Mouse (Mus musculus): Measurements from ENCODE around the gene Klk1b21. TPM values are rescaled to one million over a fixed set of nuclear protein-coding genes. Genes with fewer than 3 reads are reported as not detected.
"Not testable (repeated sequence)": the region's sequence is repeated elsewhere in the genome, so short reads cannot be mapped to it uniquely, and the experiment has no call there.

Gene Klk1b21
- not detected in 2 replicates for polyA plus RNA-seq (2014; fragmentation: Nextera tagmentation; extraction: Ambion mirVana)

DNA sequence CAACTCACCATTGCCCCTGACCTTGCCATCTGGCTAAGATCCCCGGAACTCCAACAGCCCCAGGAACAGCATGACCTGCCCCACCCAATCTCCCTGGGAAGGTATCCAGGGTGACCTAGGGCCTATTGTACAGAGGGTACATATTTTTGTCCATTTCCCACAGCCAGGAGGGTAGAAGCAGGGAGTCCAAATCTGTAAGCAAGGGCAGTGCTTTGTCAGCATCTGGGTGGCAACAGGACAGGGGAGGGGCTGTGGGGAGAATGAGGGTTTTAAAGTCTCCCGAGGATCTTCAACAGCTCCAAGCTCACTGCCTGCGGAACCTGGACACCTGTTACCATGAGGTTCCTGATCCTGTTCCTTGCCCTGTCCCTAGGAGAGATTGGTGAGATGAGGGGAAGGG is at the start of gene Klk1b21:
Klk1b21 (plus strand) TSS at position 301 of the 400 bp plus-strand sequence.
- not testable (repeated sequence) for H3K27me3 ChIP-seq (ENCODE audit: control insufficient read depth, insufficient read depth, low read length); H3K36me3 ChIP-seq (ENCODE audit: control insufficient read depth, insufficient read depth, low read length); H3K4me3 ChIP-seq (ENCODE audit: low read depth, low read length); H3K9ac ChIP-seq (ENCODE audit: low read depth, low read length); H3K9me3 ChIP-seq (replicated peaks; ENCODE audit: control insufficient read depth, low read length); H3K27ac ChIP-seq (ENCODE audit: low read depth, low read length); H3K4me2 ChIP-seq; ATAC-seq (replicated peaks; ENCODE audit: insufficient number of reproducible peaks, low FRiP score, low TSS enrichment); H3K4me1 ChIP-seq (ENCODE audit: control insufficient read depth, insufficient read depth, low read length)
- 72% methylated on average over 3 of the region's 3 CpGs for WGBS (ENCODE audit: insufficient replicate concordance)

GRCm38 (mm10) chr7:44072117-44072516 is 30.0 kb upstream of the Klk1b21 start:
- Histone ChIP-seq H3K4me3 (ENCODE audit: low read depth, low read length) (no peak overlapping the region), H3K4me1 (ENCODE audit: control insufficient read depth, insufficient read depth, low read length) (no peaks in the 10 kb centered on the region), H3K27ac (ENCODE audit: low read depth, low read length) (no peak overlapping the region), H3K9ac (ENCODE audit: low read depth, low read length) (no peak overlapping the region), H3K9me3 (replicated peaks; ENCODE audit: control insufficient read depth, low read length) (no peaks in the 10 kb centered on the region), H3K4me2 (no peak overlapping the region), H3K27me3 (ENCODE audit: control insufficient read depth, insufficient read depth, low read length) (no peaks in the 10 kb centered on the region), H3K36me3 (ENCODE audit: control insufficient read depth, insufficient read depth, low read length) (no peaks in the 10 kb centered on the region)
- ATAC-seq (replicated peaks; ENCODE audit: insufficient number of reproducible peaks, low FRiP score, low TSS enrichment) = no peak
- 76% methylated on average over 2 of the region's 2 CpGs for WGBS (ENCODE audit: insufficient replicate concordance)

DNA sequence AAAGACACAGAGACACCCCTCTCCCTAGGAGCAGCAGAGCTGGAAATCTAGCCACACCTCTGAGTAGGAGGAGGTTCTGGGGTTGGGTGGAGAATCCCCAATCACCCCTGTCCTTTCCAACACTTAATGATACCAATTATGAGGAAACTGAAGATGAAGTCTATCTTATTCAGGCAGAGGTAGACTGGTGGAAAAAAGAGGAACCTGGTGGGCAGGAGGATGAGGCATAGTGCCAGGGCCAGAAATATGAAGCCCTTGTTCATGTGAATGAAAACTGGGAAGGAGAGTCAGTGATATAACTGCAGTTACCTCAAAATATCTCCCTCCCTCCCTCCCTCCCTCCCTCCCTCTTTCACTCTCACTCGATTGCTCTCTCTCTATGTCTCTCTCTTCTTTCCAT is 24.4 kb upstream of the Klk1b21 start:
- Histone ChIP-seq H3K27ac (ENCODE audit: low read depth, low read length) (no peak overlapping the region), H3K9me3 (replicated peaks; ENCODE audit: control insufficient read depth, low read length) (no peaks in the 10 kb centered on the region), H3K36me3 (ENCODE audit: control insufficient read depth, insufficient read depth, low read length) (no peaks in the 10 kb centered on the region), H3K9ac (ENCODE audit: low read depth, low read length) (no peak overlapping the region), H3K4me1 (ENCODE audit: control insufficient read depth, insufficient read depth, low read length) (no peaks in the 10 kb centered on the region), H3K4me3 (ENCODE audit: low read depth, low read length) (no peak overlapping the region), H3K27me3 (ENCODE audit: control insufficient read depth, insufficient read depth, low read length) (no peaks in the 10 kb centered on the region), H3K4me2 (no peak overlapping the region)
- 20% methylated on average over 1 of the region's 1 CpGs for WGBS (ENCODE audit: insufficient replicate concordance)
- ATAC-seq (replicated peaks; ENCODE audit: insufficient number of reproducible peaks, low FRiP score, low TSS enrichment) = no peak

DNA sequence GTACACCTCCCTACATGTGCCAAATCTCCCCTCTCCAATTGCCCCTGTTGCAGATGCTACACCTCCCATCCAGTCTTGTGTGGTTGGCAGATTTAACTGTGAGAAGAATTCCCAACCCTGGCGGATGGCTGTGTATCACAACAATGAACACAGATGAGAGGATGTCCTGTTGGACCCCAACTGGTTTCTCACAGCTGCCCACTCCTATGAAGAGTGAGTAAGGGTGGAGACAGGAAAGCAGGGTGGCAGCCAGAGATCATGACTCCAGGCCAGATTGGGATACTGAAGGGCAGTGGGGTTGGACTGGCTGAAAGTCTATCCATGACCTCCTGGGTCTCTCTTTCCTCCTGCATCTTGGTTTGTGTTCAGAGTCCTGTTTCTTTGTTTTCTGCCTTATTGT is 6.0 kb upstream of the Klk1b21 start:
- Histone ChIP-seq H3K27me3 (ENCODE audit: control insufficient read depth, insufficient read depth, low read length) (no peaks in the 10 kb centered on the region), H3K4me3 (ENCODE audit: low read depth, low read length) (no peak overlapping the region), H3K4me1 (ENCODE audit: control insufficient read depth, insufficient read depth, low read length) (no peaks in the 10 kb centered on the region), H3K9me3 (replicated peaks; ENCODE audit: control insufficient read depth, low read length) (no peaks in the 10 kb centered on the region), H3K27ac (ENCODE audit: low read depth, low read length) (no peak overlapping the region), H3K36me3 (ENCODE audit: control insufficient read depth, insufficient read depth, low read length) (no peaks in the 10 kb centered on the region), H3K9ac (ENCODE audit: low read depth, low read length) (no peak overlapping the region), H3K4me2 (no peak overlapping the region)
- no peak for ATAC-seq (replicated peaks; ENCODE audit: insufficient number of reproducible peaks, low FRiP score, low TSS enrichment)
- 73% methylated on average over 1 of the region's 1 CpGs for WGBS (ENCODE audit: insufficient replicate concordance)

- no peak within 1 kb of the TSS for H3K4me3 ChIP-seq (ENCODE audit: low read depth, low read length)
- H3K9ac ChIP-seq (ENCODE audit: low read depth, low read length) = no peak within 1 kb of the TSS
- H3K36me3 ChIP-seq (ENCODE audit: control insufficient read depth, insufficient read depth, low read length) = no peaks in the 10 kb centered on the region
- no peak within 1 kb of the TSS for H3K27ac ChIP-seq (ENCODE audit: low read depth, low read length)
- H3K27me3 ChIP-seq (ENCODE audit: control insufficient read depth, insufficient read depth, low read length) = no peaks in the 10 kb centered on the region
- H3K9me3 ChIP-seq (replicated peaks; ENCODE audit: control insufficient read depth, low read length) = no peaks in the 10 kb centered on the region
- 53% methylated on average over 4 of the region's 4 CpGs for WGBS (ENCODE audit: insufficient replicate concordance)
- no peak for ATAC-seq (replicated peaks; ENCODE audit: insufficient number of reproducible peaks, low FRiP score, low TSS enrichment)
- no peaks in the 10 kb centered on the region for H3K4me1 ChIP-seq (ENCODE audit: control insufficient read depth, insufficient read depth, low read length)
- no peak within 1 kb of the TSS for H3K4me2 ChIP-seq
These were observed 10.2 kb downstream of the Klk1b21 start, which contains the start of gene Klk1b22 for GRCm38 (mm10) chr7:44112373-44112772. Gene Klk1b22, plus strand, starts transcription at chr7:44112673.

DNA sequence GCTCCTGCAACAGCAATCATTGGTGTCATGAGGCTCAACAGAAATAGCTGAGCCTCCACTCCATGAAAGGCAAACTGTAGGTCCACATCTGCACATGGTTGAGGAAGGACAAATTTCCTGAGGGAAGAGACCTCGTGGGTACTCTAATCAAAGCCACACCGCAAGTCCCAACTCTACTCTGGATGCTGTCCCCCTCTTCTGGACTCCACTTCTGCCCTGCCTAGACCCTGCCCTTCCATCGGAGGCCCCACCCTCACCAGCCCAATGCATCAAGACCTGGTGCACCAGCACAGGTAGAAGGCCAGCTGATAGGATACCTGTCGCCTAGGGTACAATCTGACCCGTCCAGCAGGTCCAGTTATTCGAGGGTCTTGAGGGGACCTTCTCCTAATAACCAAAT is 21.3 kb downstream of the Klk1b21 start:
- H3K36me3 ChIP-seq (ENCODE audit: control insufficient read depth, insufficient read depth, low read length) = no peaks in the 10 kb centered on the region
- H3K4me3 ChIP-seq (ENCODE audit: low read depth, low read length) = no peak overlapping the region
- no peaks in the 10 kb centered on the region for H3K4me1 ChIP-seq (ENCODE audit: control insufficient read depth, insufficient read depth, low read length)
- no peak for ATAC-seq (replicated peaks; ENCODE audit: insufficient number of reproducible peaks, low FRiP score, low TSS enrichment)
- no peak overlapping the region for H3K4me2 ChIP-seq
- no peaks in the 10 kb centered on the region for H3K27me3 ChIP-seq (ENCODE audit: control insufficient read depth, insufficient read depth, low read length)
- H3K27ac ChIP-seq (ENCODE audit: low read depth, low read length) = no peak overlapping the region
- 84% methylated on average over 6 of the region's 6 CpGs for WGBS (ENCODE audit: insufficient replicate concordance)
- no peaks in the 10 kb centered on the region for H3K9me3 ChIP-seq (replicated peaks; ENCODE audit: control insufficient read depth, low read length)
- H3K9ac ChIP-seq (ENCODE audit: low read depth, low read length) = no peak overlapping the region

DNA sequence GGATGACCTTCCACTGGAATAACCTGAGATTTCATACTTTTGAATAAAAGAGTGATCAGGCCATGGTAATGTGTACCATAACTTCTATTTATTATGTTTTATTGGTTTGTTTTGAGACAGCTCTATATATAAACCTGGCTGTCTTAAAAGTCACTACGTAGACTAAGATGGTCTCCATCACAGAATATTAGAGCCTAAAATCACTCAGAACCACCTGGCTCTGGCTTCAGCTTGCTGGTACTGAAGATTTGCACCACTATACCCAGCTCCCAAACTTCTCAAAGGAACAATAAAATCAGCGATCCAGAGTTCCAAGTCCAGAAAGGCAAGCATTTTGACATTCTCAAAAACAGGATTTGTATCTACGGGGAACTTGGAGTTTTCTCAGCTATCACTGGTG is 34.3 kb downstream of the Klk1b21 start, which contains the start of gene Klk1b16:
Klk1b16 (plus strand) TSS at position 301 of the 400 bp plus-strand sequence.
- Histone ChIP-seq H3K36me3 (ENCODE audit: control insufficient read depth, insufficient read depth, low read length) (no peaks in the 10 kb centered on the region), H3K27me3 (ENCODE audit: control insufficient read depth, insufficient read depth, low read length) (no peaks in the 10 kb centered on the region), H3K4me2 (no peak within 1 kb of the TSS), H3K9me3 (replicated peaks; ENCODE audit: control insufficient read depth, low read length) (no peaks in the 10 kb centered on the region), H3K27ac (ENCODE audit: low read depth, low read length) (no peak within 1 kb of the TSS), H3K9ac (ENCODE audit: low read depth, low read length) (no peak within 1 kb of the TSS), H3K4me3 (ENCODE audit: low read depth, low read length) (no peak within 1 kb of the TSS), H3K4me1 (ENCODE audit: control insufficient read depth, insufficient read depth, low read length) (no peaks in the 10 kb centered on the region)
- ATAC-seq (replicated peaks; ENCODE audit: insufficient number of reproducible peaks, low FRiP score, low TSS enrichment) = no peak
- WGBS (ENCODE audit: insufficient replicate concordance) = 78% methylated on average over 3 of the region's 3 CpGs

Other genes with a start within 250 kb of the Klk1b21 start
- gene Klk4, start 221.2 kb upstream of the Klk1b21 start, polyA plus RNA-seq (2014; fragmentation: Nextera tagmentation; extraction: Ambion mirVana) = not detected in 2 replicates
- not detected in 2 replicates for gene Klk15, start 168.6 kb upstream of the Klk1b21 start, polyA plus RNA-seq (2014; fragmentation: Nextera tagmentation; extraction: Ambion mirVana)
- gene Klk1b8, start 151.7 kb upstream of the Klk1b21 start, polyA plus RNA-seq (2014; fragmentation: Nextera tagmentation; extraction: Ambion mirVana) = not detected in 2 replicates
- gene Klk1b1, start 135.6 kb upstream of the Klk1b21 start, polyA plus RNA-seq (2014; fragmentation: Nextera tagmentation; extraction: Ambion mirVana) = not detected in 2 replicates
- gene Klk1b9, start 126.3 kb upstream of the Klk1b21 start, polyA plus RNA-seq (2014; fragmentation: Nextera tagmentation; extraction: Ambion mirVana) = not detected in 2 replicates
- not detected in 2 replicates for gene Klk1b11, start 106.5 kb upstream of the Klk1b21 start, polyA plus RNA-seq (2014; fragmentation: Nextera tagmentation; extraction: Ambion mirVana)
- gene Klk1b26, start 90.2 kb upstream of the Klk1b21 start, polyA plus RNA-seq (2014; fragmentation: Nextera tagmentation; extraction: Ambion mirVana) = not detected in 2 replicates
- not detected in 2 replicates for gene Klk1b27, start 50.0 kb upstream of the Klk1b21 start, polyA plus RNA-seq (2014; fragmentation: Nextera tagmentation; extraction: Ambion mirVana)
- gene Klk1b22, start 10.3 kb downstream of the Klk1b21 start, polyA plus RNA-seq (2014; fragmentation: Nextera tagmentation; extraction: Ambion mirVana) = not detected in 2 replicates
- not detected in 2 replicates for gene Klk1b16, start 34.4 kb downstream of the Klk1b21 start, polyA plus RNA-seq (2014; fragmentation: Nextera tagmentation; extraction: Ambion mirVana)
- gene Klk1b24, start 85.9 kb downstream of the Klk1b21 start, polyA plus RNA-seq (2014; fragmentation: Nextera tagmentation; extraction: Ambion mirVana) = not detected in 2 replicates
- gene Klk1b3, start 95.9 kb downstream of the Klk1b21 start, polyA plus RNA-seq (2014; fragmentation: Nextera tagmentation; extraction: Ambion mirVana) = not detected in 2 replicates
- gene Klk1b4, start 105.1 kb downstream of the Klk1b21 start, polyA plus RNA-seq (2014; fragmentation: Nextera tagmentation; extraction: Ambion mirVana) = not detected in 2 replicates
- not detected in 2 replicates for gene Klk1b5, start 113.6 kb downstream of the Klk1b21 start, polyA plus RNA-seq (2014; fragmentation: Nextera tagmentation; extraction: Ambion mirVana)
- gene Klk1, start 123.0 kb downstream of the Klk1b21 start, polyA plus RNA-seq (2014; fragmentation: Nextera tagmentation; extraction: Ambion mirVana) = not detected in 2 replicates
- not detected in 2 replicates for gene Gm36864, start 133.8 kb downstream of the Klk1b21 start, polyA plus RNA-seq (2014; fragmentation: Nextera tagmentation; extraction: Ambion mirVana)
- gene 1700028J19Rik, start 144.4 kb downstream of the Klk1b21 start, polyA plus RNA-seq (2014; fragmentation: Nextera tagmentation; extraction: Ambion mirVana) = 0.68 and 1.7 TPM in 2 replicates
- 61.5 and 76.0 TPM in 2 replicates for gene 2410002F23Rik, start 144.4 kb downstream of the Klk1b21 start, polyA plus RNA-seq (2014; fragmentation: Nextera tagmentation; extraction: Ambion mirVana)
- gene Acp4, start 155.1 kb downstream of the Klk1b21 start, polyA plus RNA-seq (2014; fragmentation: Nextera tagmentation; extraction: Ambion mirVana) = not detected in 2 replicates
- gene Gm15517, start 159.1 kb downstream of the Klk1b21 start, polyA plus RNA-seq (2014; fragmentation: Nextera tagmentation; extraction: Ambion mirVana) = not detected in 2 replicates
- 0.65 and 0.84 TPM in 2 replicates for gene Clec11a, start 204.6 kb downstream of the Klk1b21 start, polyA plus RNA-seq (2014; fragmentation: Nextera tagmentation; extraction: Ambion mirVana)
- 1.1 and 1.3 TPM in 2 replicates for gene Shank1, start 207.9 kb downstream of the Klk1b21 start, polyA plus RNA-seq (2014; fragmentation: Nextera tagmentation; extraction: Ambion mirVana)

Measured in heart, embryonic 11.5 days (tissue).